Mouse (Mus musculus): ENCODE measurements around the gene Cldn14. TPM values are rescaled to one million over a fixed set of nuclear protein-coding genes. Genes with fewer than 3 reads are reported as not detected.

The Cldn14 gene
- polyA plus RNA-seq, 1 experiment, result 0.42 TPM

- no peaks in the 10 kb centered on the region for H3K9me3 ChIP-seq (replicated peaks; ENCODE audit: control insufficient read depth, insufficient read depth, low read length, poor library complexity, severe bottlenecking)
- peaks cover 9% of the 10 kb centered on the region for H3K4me1 ChIP-seq (ENCODE audit: control insufficient read depth, insufficient read depth, low read length)
- H3K9ac ChIP-seq (ENCODE audit: low read depth, poor library complexity, severe bottlenecking), result peak overlapping the region; percentile 32
- peak overlapping the region; percentile 69 for H3K27ac ChIP-seq (ENCODE audit: insufficient read depth, low read length)
- no peak overlapping the region for H3K4me3 ChIP-seq (ENCODE audit: low read depth, low read length)
- no peak for TF ChIP-seq CTCF (IDR thresholded peaks at IDR 0.05; ENCODE audit: low read depth, low read length)
- TF ChIP-seq POLR2A (IDR thresholded peaks at IDR 0.05; ENCODE audit: insufficient read depth, low read length), result peak; percentile 26
- 0 out of 2 replicates have a peak, but pooled peaks have one; percentile 62 for TF ChIP-seq EP300 (IDR thresholded peaks at IDR 0.05; ENCODE audit: insufficient read depth, low read depth, low read length)
- H3K27me3 ChIP-seq (ENCODE audit: control insufficient read depth, insufficient read depth, low read length, poor library complexity, severe bottlenecking), result no peaks in the 10 kb centered on the region
- H3K36me3 ChIP-seq (ENCODE audit: control insufficient read depth, insufficient read depth, low read length, poor library complexity, severe bottlenecking), result no peaks in the 10 kb centered on the region
Measured at GRCm38 (mm10) chr16:94006706-94007665, 1.7 kb downstream of the Cldn14 start.

GRCm38 (mm10) chr16:94003478-94003877 lies 5.2 kb downstream of the Cldn14 start:
- Histone ChIP-seq H3K36me3 (ENCODE audit: control insufficient read depth, insufficient read depth, low read length, poor library complexity, severe bottlenecking) (no peaks in the 10 kb centered on the region), H3K4me3 (ENCODE audit: low read depth, low read length) (no peak overlapping the region), H3K9ac (ENCODE audit: low read depth, poor library complexity, severe bottlenecking) (no peak overlapping the region), H3K9me3 (replicated peaks; ENCODE audit: control insufficient read depth, insufficient read depth, low read length, poor library complexity, severe bottlenecking) (no peaks in the 10 kb centered on the region), H3K27me3 (ENCODE audit: control insufficient read depth, insufficient read depth, low read length, poor library complexity, severe bottlenecking) (no peaks in the 10 kb centered on the region), H3K4me1 (ENCODE audit: control insufficient read depth, insufficient read depth, low read length) (peaks cover 7% of the 10 kb centered on the region), H3K27ac (ENCODE audit: insufficient read depth, low read length) (0 out of 2 replicates have a peak overlapping the region, but pooled peaks have one; percentile 52)
- TF ChIP-seq EP300 (IDR thresholded peaks at IDR 0.05; ENCODE audit: insufficient read depth, low read depth, low read length) (peak; percentile 92), CTCF (IDR thresholded peaks at IDR 0.05; ENCODE audit: low read depth, low read length) (no peak)

- TF ChIP-seq POLR2A (IDR thresholded peaks at IDR 0.05; ENCODE audit: insufficient read depth, low read length) (no peak), CTCF (IDR thresholded peaks at IDR 0.05; ENCODE audit: low read depth, low read length) (no peak), EP300 (IDR thresholded peaks at IDR 0.05; ENCODE audit: insufficient read depth, low read depth, low read length) (peak; percentile 53; the same call in 1 of the 2 replicates)
Measured at GRCm38 (mm10) chr16:94001366-94001765, 7.3 kb downstream of the Cldn14 start.

GRCm38 (mm10) chr16:93998895-93999294 lies 9.7 kb downstream of the Cldn14 start:
- no peak overlapping the region for H3K9ac ChIP-seq (ENCODE audit: low read depth, poor library complexity, severe bottlenecking)
- no peak overlapping the region for H3K4me3 ChIP-seq (ENCODE audit: low read depth, low read length)
- no peaks in the 10 kb centered on the region for H3K27me3 ChIP-seq (ENCODE audit: control insufficient read depth, insufficient read depth, low read length, poor library complexity, severe bottlenecking)
- peaks cover 7% of the 10 kb centered on the region for H3K4me1 ChIP-seq (ENCODE audit: control insufficient read depth, insufficient read depth, low read length)
- no peak overlapping the region for H3K27ac ChIP-seq (ENCODE audit: insufficient read depth, low read length)
- TF ChIP-seq CTCF (IDR thresholded peaks at IDR 0.05; ENCODE audit: low read depth, low read length) (no peak), POLR2A (IDR thresholded peaks at IDR 0.05; ENCODE audit: insufficient read depth, low read length) (no peak), EP300 (IDR thresholded peaks at IDR 0.05; ENCODE audit: insufficient read depth, low read depth, low read length) (no peak)
- H3K36me3 ChIP-seq (ENCODE audit: control insufficient read depth, insufficient read depth, low read length, poor library complexity, severe bottlenecking), result no peaks in the 10 kb centered on the region
- H3K9me3 ChIP-seq (replicated peaks; ENCODE audit: control insufficient read depth, insufficient read depth, low read length, poor library complexity, severe bottlenecking), result no peaks in the 10 kb centered on the region

More at GRCm38 (mm10) chr16:94001366-94001765, 7.3 kb downstream of the Cldn14 start:
- Histone ChIP-seq H3K4me1 (ENCODE audit: control insufficient read depth, insufficient read depth, low read length) (peaks cover 7% of the 10 kb centered on the region), H3K9me3 (replicated peaks; ENCODE audit: control insufficient read depth, insufficient read depth, low read length, poor library complexity, severe bottlenecking) (no peaks in the 10 kb centered on the region), H3K36me3 (ENCODE audit: control insufficient read depth, insufficient read depth, low read length, poor library complexity, severe bottlenecking) (no peaks in the 10 kb centered on the region), H3K9ac (ENCODE audit: low read depth, poor library complexity, severe bottlenecking) (peak overlapping the region; percentile 28), H3K4me3 (ENCODE audit: low read depth, low read length) (no peak overlapping the region), H3K27ac (ENCODE audit: insufficient read depth, low read length) (peak overlapping the region; percentile 76), H3K27me3 (ENCODE audit: control insufficient read depth, insufficient read depth, low read length, poor library complexity, severe bottlenecking) (no peaks in the 10 kb centered on the region)

GRCm38 (mm10) chr16:93983576-93983975 lies 25.1 kb downstream of the Cldn14 start:
- Histone ChIP-seq H3K27me3 (ENCODE audit: control insufficient read depth, insufficient read depth, low read length, poor library complexity, severe bottlenecking) (no peaks in the 10 kb centered on the region), H3K9ac (ENCODE audit: low read depth, poor library complexity, severe bottlenecking) (no peak overlapping the region), H3K27ac (ENCODE audit: insufficient read depth, low read length) (no peak overlapping the region), H3K4me3 (ENCODE audit: low read depth, low read length) (no peak overlapping the region), H3K9me3 (replicated peaks; ENCODE audit: control insufficient read depth, insufficient read depth, low read length, poor library complexity, severe bottlenecking) (no peaks in the 10 kb centered on the region), H3K36me3 (ENCODE audit: control insufficient read depth, insufficient read depth, low read length, poor library complexity, severe bottlenecking) (no peaks in the 10 kb centered on the region), H3K4me1 (ENCODE audit: control insufficient read depth, insufficient read depth, low read length) (no peaks in the 10 kb centered on the region)
- TF ChIP-seq CTCF (IDR thresholded peaks at IDR 0.05; ENCODE audit: low read depth, low read length) (no peak), POLR2A (IDR thresholded peaks at IDR 0.05; ENCODE audit: insufficient read depth, low read length) (no peak), EP300 (IDR thresholded peaks at IDR 0.05; ENCODE audit: insufficient read depth, low read depth, low read length) (no peak)

GRCm38 (mm10) chr16:93982341-93982740 lies 26.3 kb downstream of the Cldn14 start:
- H3K4me1 ChIP-seq (ENCODE audit: control insufficient read depth, insufficient read depth, low read length), result no peaks in the 10 kb centered on the region
- TF ChIP-seq EP300 (IDR thresholded peaks at IDR 0.05; ENCODE audit: insufficient read depth, low read depth, low read length) (no peak), POLR2A (IDR thresholded peaks at IDR 0.05; ENCODE audit: insufficient read depth, low read length) (no peak), CTCF (IDR thresholded peaks at IDR 0.05; ENCODE audit: low read depth, low read length) (no peak)
- H3K27ac ChIP-seq (ENCODE audit: insufficient read depth, low read length), result no peak overlapping the region
- no peaks in the 10 kb centered on the region for H3K9me3 ChIP-seq (replicated peaks; ENCODE audit: control insufficient read depth, insufficient read depth, low read length, poor library complexity, severe bottlenecking)
- H3K27me3 ChIP-seq (ENCODE audit: control insufficient read depth, insufficient read depth, low read length, poor library complexity, severe bottlenecking), result no peaks in the 10 kb centered on the region
- H3K4me3 ChIP-seq (ENCODE audit: low read depth, low read length), result peak overlapping the region; percentile 31; the same call in 1 of the 2 replicates
- H3K36me3 ChIP-seq (ENCODE audit: control insufficient read depth, insufficient read depth, low read length, poor library complexity, severe bottlenecking), result no peaks in the 10 kb centered on the region
- no peak overlapping the region for H3K9ac ChIP-seq (ENCODE audit: low read depth, poor library complexity, severe bottlenecking)

Measured in ES-Bruce4 (cell line).